Mouse (Mus musculus) spleen, adult 2 months (tissue): ENCODE results near the gene AC129217.1. TPM values are rescaled to one million over a fixed set of nuclear protein-coding genes. Genes with fewer than 3 reads are reported as not detected.
"Not testable (repeated sequence)": the region's sequence is repeated elsewhere in the genome, so short reads cannot be mapped to it uniquely, and the experiment has no call there.

Experiments used
- DNase-seq, 2 experiments: peaks; one replicate each; pipeline versions ENCODE4 v3.0.0 to v3.0.0-alpha.2; 2012 to 2021; ENCODE audit warnings: low spot score in 2 of 2, low read depth in 1 of 2
- H3K27ac ChIP-seq: fragments of 200-500 bp; 2 replicates; pipeline ENCODE4 v1.5.1; 2012; ENCODE audit warnings: low read length, inconsistent platforms; ENCODE audit not compliant: insufficient read depth
- H3K27me3 ChIP-seq: fragments of 200-500 bp; 2 replicates; pipeline ENCODE4 v1.6.1; 2012; ENCODE audit warnings: mild to moderate bottlenecking, moderate library complexity, low read length, inconsistent platforms; ENCODE audit not compliant: control insufficient read depth, insufficient read depth
- H3K36me3 ChIP-seq: fragments of 200-500 bp; 2 replicates; pipeline ENCODE4 v1.6.1; 2012; ENCODE audit warnings: mild to moderate bottlenecking, low read length, inconsistent platforms; ENCODE audit not compliant: control insufficient read depth, insufficient read depth
- H3K4me1 ChIP-seq: fragments of 200-500 bp; 2 replicates; pipeline ENCODE4 v1.6.1; 2011; ENCODE audit warnings: inconsistent platforms; ENCODE audit not compliant: control insufficient read depth, insufficient read depth, insufficient read length
- H3K4me3 ChIP-seq: fragments of 200-500 bp; 2 replicates; pipeline ENCODE4 v1.5.1; 2011; ENCODE audit warnings: mild to moderate bottlenecking, inconsistent platforms; ENCODE audit not compliant: insufficient read depth, insufficient read length; ENCODE audit errors: extremely low read depth
- CTCF ChIP-seq: fragments of 200-500 bp; IDR thresholded peaks from 2 replicates; pipeline ENCODE4 v1.5.1; 2011; ENCODE audit warnings: mild to moderate bottlenecking, inconsistent platforms; ENCODE audit not compliant: insufficient read depth, insufficient read length, insufficient replicate concordance; ENCODE audit errors: extremely low read depth
- POLR2A ChIP-seq: fragments of 200-500 bp; IDR thresholded peaks from 2 replicates; pipeline ENCODE4 v1.6.1; 2011; ENCODE audit warnings: low read depth, low read length, inconsistent platforms
- WGBS: fragments of 180-500 bp; shearing (Covaris S2); methylation state at CpG from one replicate; pipeline ENCODE4 v1.1.7; 2018; 5-methylcytosine and 5-hydroxymethylcytosine counted together
- polyA plus RNA-seq: library from polyadenylated mRNA; depleted of rRNA; stranded (reverse); fragments of >200 nt; gene quantifications from 2 replicates; pipeline ENCODE4 v1.2.3, GENCODE M21; 2012

AC129217.1 gene
- polyA plus RNA-seq, 1 experiment, result not detected

DNA sequence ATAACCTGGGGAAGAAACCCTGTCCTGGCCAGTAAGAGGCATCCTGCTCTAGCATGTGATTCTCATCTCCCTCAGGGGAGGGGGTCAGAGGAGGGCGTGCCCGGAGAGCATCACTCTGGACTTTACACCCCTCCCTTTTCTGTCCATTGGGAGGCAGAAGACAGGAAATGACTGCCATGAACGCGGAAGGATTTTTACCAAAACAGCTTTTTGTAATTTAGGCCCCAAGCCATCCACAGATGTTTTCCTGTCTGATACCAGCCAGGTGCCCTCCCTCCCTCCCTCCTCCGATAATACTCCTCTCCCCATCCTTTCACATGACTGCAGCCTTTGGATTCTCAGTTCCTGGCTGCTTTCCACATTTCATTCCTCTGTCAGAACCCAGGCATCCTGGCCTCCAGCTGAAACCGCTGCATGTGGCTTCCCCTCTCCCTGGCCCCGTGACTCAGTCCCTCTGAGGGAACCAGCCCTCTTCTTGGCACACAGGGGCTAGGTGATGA is 20.9 kb downstream of the AC129217.1 start, which contains the start of gene Lrrn4cl:
Gene Lrrn4cl, plus strand, starts transcription at position 367 of the 500 bp plus-strand sequence.
- Histone ChIP-seq H3K4me1 (no peaks in the 10 kb centered on the region), H3K27me3 (no peaks in the 10 kb centered on the region), H3K36me3 (peaks cover 17% of the 10 kb centered on the region), H3K27ac (no peak within 1 kb of the TSS), H3K4me3 (no peak within 1 kb of the TSS)
- DNase-seq, result no peak
- TF ChIP-seq CTCF (no peak), POLR2A (no peak)
- WGBS, result 65% methylated on average over 7 of the region's 7 CpGs

DNA sequence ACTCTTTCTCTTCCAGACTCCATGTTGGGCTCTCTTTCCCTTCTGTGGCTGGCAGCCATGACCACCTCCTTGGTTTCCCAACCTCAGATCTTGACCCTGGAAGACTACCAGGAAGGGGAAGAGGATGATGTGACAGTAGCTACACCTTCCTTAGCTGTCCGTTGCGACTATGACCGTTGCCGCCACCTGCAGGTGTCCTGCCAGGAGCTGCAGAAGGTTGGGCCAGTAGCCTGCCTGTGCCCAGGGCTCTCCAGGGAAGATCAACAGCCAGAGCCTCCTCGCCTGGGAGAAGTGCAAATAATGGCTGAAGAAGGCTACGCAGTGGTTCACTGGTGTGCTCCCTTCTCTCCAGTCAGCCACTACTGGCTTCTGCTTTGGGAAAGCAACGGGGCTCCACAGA is 22.1 kb downstream of the AC129217.1 start:
- Histone ChIP-seq H3K27ac (no peak overlapping the region), H3K4me1 (no peaks in the 10 kb centered on the region), H3K27me3 (no peaks in the 10 kb centered on the region), H3K36me3 (peaks cover 11% of the 10 kb centered on the region), H3K4me3 (no peak overlapping the region)
- TF ChIP-seq POLR2A (no peak), CTCF (no peak)
- DNase-seq, result no peak
- 76% methylated on average over 7 of the region's 7 CpGs for WGBS

DNA sequence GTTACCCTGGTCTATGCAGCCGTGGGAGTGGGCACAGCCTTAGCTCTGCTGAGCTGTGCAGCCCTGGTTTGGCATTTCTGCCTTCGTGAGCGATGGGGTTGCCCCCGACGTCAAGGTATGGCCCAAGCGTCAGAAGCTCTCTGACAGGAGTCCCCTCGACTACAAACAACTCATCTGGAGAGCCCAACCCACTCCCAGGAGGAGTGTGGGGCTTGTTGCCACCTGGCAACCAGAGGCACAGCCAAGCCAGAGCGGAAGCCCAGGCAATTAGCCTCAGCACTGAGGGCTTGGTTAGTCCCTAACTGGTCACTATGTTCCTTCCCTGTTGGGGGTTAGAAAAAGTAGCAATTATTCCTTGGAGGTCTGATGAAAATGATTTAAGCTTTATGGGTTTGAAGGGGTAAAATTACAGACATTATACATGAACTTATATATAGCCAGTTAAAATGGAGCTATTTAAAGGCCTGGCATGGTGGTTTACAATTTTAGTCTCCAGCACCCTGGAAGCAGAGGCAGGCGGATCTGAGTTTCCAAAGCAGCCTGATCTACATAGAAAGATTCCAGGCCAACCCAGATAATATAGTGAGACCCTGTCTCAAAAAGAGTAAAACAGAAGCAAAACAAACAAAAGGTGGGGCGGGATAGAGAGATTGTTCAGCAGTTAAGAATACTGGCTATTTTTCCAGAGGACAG is 22.8 kb downstream of the AC129217.1 start:
- no peak for DNase-seq
- WGBS, result 81% methylated on average over 10 of the region's 10 CpGs
- no peak overlapping the region for H3K27ac ChIP-seq
- no peak for TF ChIP-seq POLR2A
- TF ChIP-seq CTCF, result no peak
- peaks cover 4% of the 10 kb centered on the region; the same call in 1 of the 2 replicates for H3K36me3 ChIP-seq
- no peaks in the 10 kb centered on the region for H3K27me3 ChIP-seq
- H3K4me1 ChIP-seq, result no peaks in the 10 kb centered on the region
- no peak overlapping the region for H3K4me3 ChIP-seq

DNA sequence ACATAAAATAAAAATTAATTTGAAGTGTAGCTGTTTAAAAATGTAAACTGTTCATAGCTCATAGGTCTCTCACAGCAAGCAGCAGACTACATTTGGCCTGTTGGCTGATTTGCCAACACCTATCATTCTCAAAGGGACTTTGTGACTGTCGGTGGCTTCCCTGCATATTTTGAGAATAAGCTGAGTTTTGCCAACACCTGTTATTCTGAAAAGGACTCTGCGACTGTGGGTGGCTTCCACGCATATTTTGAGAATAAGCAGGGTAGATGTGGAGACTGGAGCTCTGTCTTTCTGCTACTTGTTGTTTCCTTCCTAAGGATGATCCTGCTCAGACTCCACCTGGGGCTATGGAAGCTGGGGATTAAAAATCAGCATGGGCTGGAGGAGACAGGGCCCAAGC is 23.5 kb downstream of the AC129217.1 start:
- DNase-seq, result no peak

DNA sequence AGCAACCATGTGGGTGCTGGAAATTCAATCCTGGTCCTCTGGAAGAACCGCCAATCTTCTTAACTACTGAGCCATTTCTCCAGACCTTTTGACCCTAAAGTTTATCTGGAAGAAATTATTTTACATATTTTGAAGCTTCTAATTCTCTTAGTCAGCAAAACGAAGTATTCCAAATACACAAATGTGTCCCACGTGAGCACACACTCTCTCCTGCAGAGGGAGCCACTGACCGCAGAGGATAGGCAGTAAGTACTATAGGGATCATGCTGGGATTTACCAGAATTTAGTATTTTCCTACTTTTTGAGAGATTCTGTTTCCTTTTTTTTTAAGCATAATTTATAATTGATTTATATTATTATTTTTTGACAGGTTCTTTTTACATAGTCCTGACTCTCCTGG is 28.1 kb downstream of the AC129217.1 start:
- Histone ChIP-seq H3K36me3 (no peaks in the 10 kb centered on the region), H3K27me3 (no peaks in the 10 kb centered on the region), H3K4me1 (no peaks in the 10 kb centered on the region), H3K4me3 (no peak overlapping the region), H3K27ac (no peak overlapping the region)
- whole genome bisulfite sequencing, result 40% methylated on average over 4 of the region's 4 CpGs
- peak in 1 of 2 experiments; percentile 37 for DNase-seq
- TF ChIP-seq POLR2A (no peak), CTCF (peak; percentile 43; the same call in 1 of the 2 replicates)

More for the DNA sequence above, 23.5 kb downstream of the AC129217.1 start:
- Histone ChIP-seq H3K27me3 (no peaks in the 10 kb centered on the region), H3K27ac (no peak overlapping the region), H3K36me3 (peaks cover 1% of the 10 kb centered on the region; the same call in 1 of the 2 replicates), H3K4me3 (no peak overlapping the region), H3K4me1 (no peaks in the 10 kb centered on the region)
- 87% methylated on average over 3 of the region's 3 CpGs for WGBS
- TF ChIP-seq POLR2A (no peak), CTCF (no peak)

DNA sequence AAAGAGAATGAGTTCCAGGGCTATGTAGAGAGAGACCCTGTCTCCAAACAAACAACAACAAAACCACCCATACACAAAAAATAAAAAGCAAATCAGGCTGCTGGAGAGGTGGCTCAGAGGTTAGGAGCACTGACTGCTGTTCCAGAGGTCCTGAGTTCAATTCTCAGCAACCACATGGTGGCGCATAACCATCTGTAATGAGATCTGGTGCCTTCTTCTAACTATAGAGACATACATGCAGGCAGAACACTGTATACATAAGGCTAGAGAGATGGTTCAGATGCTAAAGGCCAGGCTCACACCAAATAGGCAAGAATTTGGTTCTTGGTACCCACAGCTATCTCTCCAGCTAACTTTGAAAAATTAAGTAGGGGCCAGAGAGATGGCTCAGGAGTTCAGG is 29.4 kb downstream of the AC129217.1 start:
- peak in 1 of 2 experiments; percentile 54 for DNase-seq
- no peak for TF ChIP-seq POLR2A
- 0 out of 2 replicates have a peak, but pooled peaks have one; percentile 6 for TF ChIP-seq CTCF
- Histone ChIP-seq H3K4me3 (no peak overlapping the region), H3K27ac (no peak overlapping the region), H3K27me3 (no peaks in the 10 kb centered on the region), H3K36me3 (no peaks in the 10 kb centered on the region), H3K4me1 (no peaks in the 10 kb centered on the region)
- 27% methylated on average over 1 of the region's 1 CpGs for WGBS

DNA sequence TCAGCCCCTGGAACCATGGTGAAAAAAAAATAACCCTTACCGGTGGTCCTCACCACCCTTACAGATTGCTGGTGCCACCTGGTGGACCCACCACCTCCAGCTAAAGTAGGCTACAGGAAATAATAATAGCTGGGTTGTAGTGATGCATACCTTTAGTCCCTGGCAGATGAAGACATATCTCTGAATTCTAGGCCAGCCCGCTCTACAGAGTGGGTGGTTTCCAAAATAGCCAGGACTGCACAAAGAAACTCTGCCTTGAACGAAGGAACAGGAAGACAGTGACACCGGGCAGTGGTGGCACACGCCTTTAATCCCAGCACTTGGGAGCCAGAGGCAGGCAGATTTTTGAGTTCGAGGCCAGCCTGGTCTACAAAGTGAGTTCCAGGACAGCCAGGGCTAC is 34.7 kb downstream of the AC129217.1 start:
- Histone ChIP-seq H3K27ac (no peak overlapping the region), H3K4me3 (no peak overlapping the region), H3K36me3 (no peaks in the 10 kb centered on the region), H3K4me1 (no peaks in the 10 kb centered on the region), H3K27me3 (no peaks in the 10 kb centered on the region)
- no peak for DNase-seq
- 85% methylated on average over 6 of the region's 6 CpGs for WGBS
- TF ChIP-seq CTCF, result no peak
- no peak for TF ChIP-seq POLR2A

DNA sequence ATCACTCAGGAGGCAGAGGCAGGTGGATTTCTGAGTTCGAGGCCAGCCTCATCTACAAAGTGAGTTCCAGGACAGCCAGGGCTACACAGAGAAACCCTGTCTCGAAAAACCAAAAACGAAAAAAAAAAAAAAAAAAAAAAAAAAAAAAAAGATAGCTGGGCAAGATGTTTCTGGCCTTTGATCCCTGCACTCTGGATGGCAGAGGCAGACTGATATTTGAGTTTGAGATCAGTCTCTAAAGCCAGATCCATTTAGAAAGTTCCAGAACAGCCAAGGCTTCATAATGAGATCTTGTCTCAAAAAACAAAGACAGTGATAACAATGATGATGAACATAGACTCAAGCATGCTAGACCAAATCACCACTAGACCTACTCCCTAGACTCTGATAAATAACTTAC is 40.8 kb downstream of the AC129217.1 start:
- peaks cover 15% of the 10 kb centered on the region for H3K36me3 ChIP-seq
- not testable (repeated sequence) for H3K27ac ChIP-seq, DNase-seq, H3K4me3 ChIP-seq, H3K4me1 ChIP-seq, H3K27me3 ChIP-seq
- 67% methylated on average over 3 of the region's 3 CpGs for WGBS
